Mouse (Mus musculus): ENCODE data around the gene Smg6.

DNA sequence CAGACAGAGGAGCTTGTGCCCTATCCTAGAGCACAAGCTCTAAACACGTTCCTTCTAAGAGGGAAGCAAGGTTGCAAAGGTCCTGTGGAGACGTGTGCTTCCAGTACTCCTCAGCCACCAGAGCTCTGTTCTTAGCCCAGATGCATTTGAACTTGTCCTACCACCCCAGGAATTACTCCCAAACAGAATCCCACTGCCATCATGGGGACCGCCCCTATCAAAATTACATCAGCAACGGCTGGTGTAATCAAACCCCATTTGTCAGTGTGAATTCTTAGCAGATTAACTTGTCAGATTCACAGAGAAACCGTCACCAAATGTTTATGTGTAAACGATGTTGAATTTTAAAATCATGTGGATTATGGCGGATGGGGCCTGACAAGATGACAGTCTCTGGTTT lies 235.3 kb downstream of the Smg6 start:
- TF ChIP-seq CTCF (conservative IDR thresholded peaks at IDR 0.05; ENCODE audit: low read length) = no peak
- no peak for TF ChIP-seq NANOG (IDR thresholded peaks at IDR 0.05; ENCODE audit: borderline replicate concordance, low read length)

All from E14TG2a.4 (cell line).